Comparison of ENCODE assay signal across 8 mouse cellular contexts in genomic region chr15:102224992-102225617, GRCm38 (mm10). TPM values are rescaled to one million over a fixed set of nuclear protein-coding genes. Genes with fewer than 3 reads are reported as not detected.
DNase-seq lines count a peak whose midpoint lies in the region; TF ChIP-seq lines count a peak whose summit lies in the region.

No protein-coding gene starts in this region.

- peak overlapping the region; percentile 71 for H3K4me3 ChIP-seq in cerebellum, adult 2 months (replicated peaks; ENCODE audit: insufficient read depth, low read depth, low read length)
- peak overlapping the region; percentile 55 for H3K4me3 ChIP-seq in hindbrain, embryonic 10.5 days

- no peaks in the 10 kb centered on the region for H3K36me3 ChIP-seq in hindbrain, embryonic 10.5 days

- TF ChIP-seq CTCF in cerebellum, adult 2 months (IDR thresholded peaks at IDR 0.05; ENCODE audit: borderline replicate concordance, insufficient read depth, low read depth, low read length) = no peak

- no peak for TF ChIP-seq POLR2A in cerebellum, adult 2 months (IDR thresholded peaks at IDR 0.05; ENCODE audit: borderline replicate concordance, insufficient read depth, low read length)

- H3K9me3 ChIP-seq in hindbrain, embryonic 10.5 days = no peaks in the 10 kb centered on the region

- H3K4me1 ChIP-seq in cerebellum, adult 2 months (ENCODE audit: control insufficient read depth, insufficient read depth, low read length) = peaks cover 2% of the 10 kb centered on the region
- H3K4me1 ChIP-seq in hindbrain, embryonic 10.5 days (replicated peaks) = peaks cover 15% of the 10 kb centered on the region

- H3K27me3 ChIP-seq in cerebellum, adult 2 months (ENCODE audit: control insufficient read depth, insufficient read depth, low read length) = no peaks in the 10 kb centered on the region
- peaks cover 44% of the 10 kb centered on the region for H3K27me3 ChIP-seq in hindbrain, embryonic 10.5 days (ENCODE audit: insufficient read depth, poor library complexity, severe bottlenecking)

- WGBS in cerebellum, adult 2 months = 25% methylated on average over 21 of the region's 21 CpGs
- WGBS in hindbrain, embryonic 10.5 days = 18% methylated on average over 21 of the region's 21 CpGs

- no peak for DNase-seq in cerebellum, adult 2 months
- no peak for DNase-seq in cerebellum, postnatal 25 days
- peak; percentile 57 for DNase-seq in MN1 (ENCODE audit: low spot score)
- DNase-seq in hindbrain, embryonic 10.5 days (ENCODE audit: low spot score) = no peak
- DNase-seq in lung, postnatal 10 days = peak; percentile 40
- DNase-seq in spleen, postnatal 10 days (ENCODE audit: low spot score in 2 of 2) = peak; percentile 46 to 69
- DNase-seq in urinary bladder, postnatal 4 days (ENCODE audit: low spot score in 2 of 2) = no peak
- no peak for DNase-seq in frontal cortex, adult 2 months (ENCODE audit: extremely low spot score in 1 of 2, low spot score in 1 of 2)

- no peak overlapping the region for H3K27ac ChIP-seq in cerebellum, adult 2 months (ENCODE audit: insufficient read depth, low read length)
- H3K27ac ChIP-seq in hindbrain, embryonic 10.5 days = 0 out of 2 replicates have a peak overlapping the region, but pooled peaks have one; percentile 63

RNA-seq across cellular contexts. Expression of gene Itgb7, which starts 6.6 kb away (rescaled TPM):
- 5.2 and 8.4 TPM in 2 replicates for polyA plus RNA-seq in cerebellum, adult 2 months (2012; rRNA removed)
- polyA plus RNA-seq in hindbrain, embryonic 10.5 days (2016; fragmentation: Nextera tagmentation; extraction: Ambion mirVana) = 0.31 and 0.90 TPM in 2 replicates
- 0.74 and 0.84 TPM in 2 replicates for polyA plus RNA-seq in frontal cortex, adult 2 months (2012; rRNA removed)

RNA-seq across cellular contexts. Expression of gene Csad, which starts 20.6 kb away (rescaled TPM):
- polyA plus RNA-seq in cerebellum, adult 2 months (2012; rRNA removed) = 53.0 and 60.3 TPM in 2 replicates
- 34.0 and 35.5 TPM in 2 replicates for polyA plus RNA-seq in hindbrain, embryonic 10.5 days (2016; fragmentation: Nextera tagmentation; extraction: Ambion mirVana)
- polyA plus RNA-seq in frontal cortex, adult 2 months (2012; rRNA removed) = 32.9 and 42.0 TPM in 2 replicates

RNA-seq across cellular contexts. Expression of gene Zfp740, which starts 22.1 kb away (rescaled TPM):
- 79.3 and 81.7 TPM in 2 replicates for polyA plus RNA-seq in cerebellum, adult 2 months (2012; rRNA removed)
- polyA plus RNA-seq in hindbrain, embryonic 10.5 days (2016; fragmentation: Nextera tagmentation; extraction: Ambion mirVana) = 61.8 and 67.1 TPM in 2 replicates
- 52.4 and 62.1 TPM in 2 replicates for polyA plus RNA-seq in frontal cortex, adult 2 months (2012; rRNA removed)

RNA-seq across cellular contexts. Expression of gene Rarg, which starts 32.2 kb away (rescaled TPM):
- polyA plus RNA-seq in cerebellum, adult 2 months (2012; rRNA removed) = 12.8 and 12.9 TPM in 2 replicates
- polyA plus RNA-seq in hindbrain, embryonic 10.5 days (2016; fragmentation: Nextera tagmentation; extraction: Ambion mirVana) = 22.1 and 24.5 TPM in 2 replicates
- 10.5 and 11.2 TPM in 2 replicates for polyA plus RNA-seq in frontal cortex, adult 2 months (2012; rRNA removed)

RNA-seq across cellular contexts. Expression of gene Gm9918, which starts 45.3 kb away (rescaled TPM):
- 0.13 and 0.15 TPM in 2 replicates for polyA plus RNA-seq in cerebellum, adult 2 months (2012; rRNA removed)
- polyA plus RNA-seq in hindbrain, embryonic 10.5 days (2016; fragmentation: Nextera tagmentation; extraction: Ambion mirVana) = 0.26 and 0.35 TPM in 2 replicates
- polyA plus RNA-seq in frontal cortex, adult 2 months (2012; rRNA removed) = 0.08 and 0.15 TPM in 2 replicates

Comparison
In these comparisons a context has a peak if more than half of its experiments do, and no peak if none do; other contexts are left out.
1. DNase-seq: peak in MN1 (single experiment), lung, postnatal 10 days (single experiment) and spleen, postnatal 10 days (2 of 2); none in cerebellum, adult 2 months (0 of 2), cerebellum, postnatal 25 days (0 of 2), hindbrain, embryonic 10.5 days (single experiment), urinary bladder, postnatal 4 days (0 of 2) and frontal cortex, adult 2 months (0 of 2).